Mouse (Mus musculus) thymus, adult 2 months (tissue): ENCODE data around the gene Tmprss9. TPM values are rescaled to one million over a fixed set of nuclear protein-coding genes. Genes with fewer than 3 reads are reported as not detected.

ENCODE experiments used
- DNase-seq: peaks from one replicate; pipeline ENCODE4 v3.0.0; 2021
- H3K27ac ChIP-seq: fragments of 200-500 bp; 2 replicates; pipeline ENCODE4 v1.5.1; 2012; ENCODE audit warnings: low read length, control low read depth; ENCODE audit not compliant: control insufficient read depth, insufficient read depth
- H3K27me3 ChIP-seq: fragments of 200-500 bp; 2 replicates; pipeline ENCODE4 v1.6.1; 2012; ENCODE audit warnings: mild to moderate bottlenecking, low read length, moderate library complexity, mixed read lengths; ENCODE audit not compliant: control insufficient read depth, insufficient read depth
- H3K36me3 ChIP-seq: fragments of 200-500 bp; 2 replicates; pipeline ENCODE4 v1.6.1; 2012; ENCODE audit warnings: mild to moderate bottlenecking, low read length, moderate library complexity; ENCODE audit not compliant: control insufficient read depth, insufficient read depth
- H3K4me1 ChIP-seq: fragments of 200-500 bp; replicated peaks from 2 replicates; pipeline ENCODE4 v1.6.1; 2012; ENCODE audit warnings: low read length; ENCODE audit not compliant: control insufficient read depth, insufficient read depth
- H3K4me3 ChIP-seq: fragments of 200-500 bp; 2 replicates; pipeline ENCODE4 v1.5.1; 2012; ENCODE audit warnings: mild to moderate bottlenecking, low read length, control low read depth, moderate library complexity; ENCODE audit not compliant: control insufficient read depth, insufficient read depth
- CTCF ChIP-seq: fragments of 200-500 bp; IDR thresholded peaks from 2 replicates; pipeline ENCODE4 v1.5.1; 2012; ENCODE audit warnings: mild to moderate bottlenecking, control low read depth, low read length, moderate library complexity, borderline replicate concordance; ENCODE audit not compliant: control insufficient read depth, poor library complexity, insufficient read depth; ENCODE audit errors: extremely low read depth
- POLR2A ChIP-seq: fragments of 200-500 bp; IDR thresholded peaks from 2 replicates; pipeline ENCODE4 v1.6.1; 2012; ENCODE audit warnings: mild to moderate bottlenecking, low read length, control low read depth, moderate library complexity; ENCODE audit not compliant: control insufficient read depth, poor library complexity, insufficient read depth; ENCODE audit errors: extremely low read depth
- WGBS: fragments of 180-500 bp; shearing (Covaris S2); methylation state at CpG from one replicate; pipeline ENCODE4 v1.1.7; 2018; 5-methylcytosine and 5-hydroxymethylcytosine counted together
- polyA plus RNA-seq: library from polyadenylated mRNA; depleted of rRNA; stranded (reverse); fragments of >200 nt; gene quantifications from 2 replicates; pipeline ENCODE4 v1.2.3, GENCODE M21; 2012

The Tmprss9 gene
- polyA plus RNA-seq, 1 experiment: 0.28 TPM

DNA sequence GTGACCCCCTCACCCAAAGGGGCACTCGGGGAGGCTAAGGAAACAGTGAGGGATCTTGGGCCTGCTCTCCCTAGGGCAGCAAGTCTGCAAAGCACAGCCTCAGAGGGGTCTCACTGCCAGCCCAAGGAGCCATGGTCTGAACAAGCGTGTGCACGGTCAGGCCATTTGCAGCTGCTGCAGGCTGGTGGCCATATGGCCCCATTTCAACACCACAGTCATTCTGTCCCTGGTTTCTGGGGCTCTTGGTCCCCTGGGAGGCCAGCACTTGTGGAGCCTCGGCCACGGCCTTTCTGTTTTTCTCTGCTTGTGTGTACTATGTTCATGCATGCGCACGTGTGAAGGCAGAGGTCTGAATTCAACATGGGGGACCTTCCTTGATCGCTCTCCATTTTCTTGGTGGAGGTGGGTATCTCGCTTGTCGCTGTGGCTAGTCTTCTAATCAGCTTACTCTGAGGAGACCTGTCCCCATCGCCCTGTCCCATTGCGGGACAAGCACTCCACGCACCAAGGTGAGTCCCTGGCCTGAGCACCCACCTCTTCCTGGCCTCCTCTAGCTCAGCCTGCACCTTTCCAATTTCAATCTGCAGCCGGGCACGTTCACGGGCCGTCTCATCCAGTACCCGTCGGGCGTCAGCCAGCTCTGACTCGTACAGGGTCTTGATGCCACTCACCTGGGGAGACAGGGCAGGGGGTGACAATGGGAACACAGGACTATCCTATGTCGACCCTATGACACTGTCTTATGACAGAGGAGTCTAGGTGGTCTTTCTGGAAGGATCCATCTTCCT is 37.9 kb downstream of the Tmprss9 start:
- Histone ChIP-seq H3K27me3 (no peaks in the 10 kb centered on the region), H3K4me3 (no peak overlapping the region), H3K27ac (no peak overlapping the region), H3K36me3 (no peaks in the 10 kb centered on the region; the same call in 1 of the 2 replicates), H3K4me1 (peaks cover 11% of the 10 kb centered on the region)
- TF ChIP-seq POLR2A (no peak), CTCF (no peak)
- no peak for DNase-seq
- 96% methylated on average over 22 of the region's 22 CpGs for WGBS

DNA sequence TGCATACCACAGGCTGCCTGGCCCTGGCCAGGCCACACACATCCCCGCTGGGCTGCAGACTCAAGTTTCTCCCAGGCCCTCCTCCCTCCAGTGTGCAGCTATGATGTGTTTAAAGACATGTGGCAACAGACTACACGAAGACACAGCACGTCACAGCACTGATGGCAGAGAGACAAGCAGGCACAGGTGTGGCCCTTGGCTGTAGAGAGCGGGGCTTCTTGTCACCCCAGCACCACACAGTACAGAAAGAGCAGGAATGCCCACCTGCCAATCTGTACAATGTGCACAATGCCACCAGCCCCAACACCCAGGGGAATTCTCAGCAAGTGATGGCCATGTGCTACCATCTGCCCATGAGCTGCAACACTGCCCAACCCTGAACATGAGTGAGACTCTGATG is 39.7 kb downstream of the Tmprss9 start:
- no peak for DNase-seq
- Histone ChIP-seq H3K27ac (no peak overlapping the region), H3K36me3 (no peaks in the 10 kb centered on the region), H3K27me3 (no peaks in the 10 kb centered on the region), H3K4me3 (no peak overlapping the region), H3K4me1 (peaks cover 17% of the 10 kb centered on the region)
- no peak for TF ChIP-seq POLR2A
- TF ChIP-seq CTCF: no peak
- WGBS: 96% methylated on average over 4 of the region's 4 CpGs

DNA sequence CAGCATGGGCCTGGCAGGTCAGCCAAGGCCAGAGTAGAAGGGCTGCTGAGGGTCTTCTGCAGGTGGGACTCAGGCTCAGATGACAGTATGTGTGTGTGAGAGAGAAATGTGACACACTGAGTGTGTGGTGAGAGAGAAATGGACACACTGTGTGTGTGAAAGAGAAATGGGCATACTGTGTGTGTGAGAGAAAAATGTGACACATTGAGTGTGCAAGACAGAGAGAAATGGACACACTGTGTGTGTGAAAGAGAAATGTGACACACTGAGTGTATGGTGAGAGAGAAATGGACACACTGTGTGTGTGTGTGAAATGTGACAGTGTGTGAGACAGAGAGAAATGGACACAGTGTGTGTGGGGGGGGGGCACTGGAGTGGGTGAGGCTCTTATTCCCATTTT is 40.2 kb downstream of the Tmprss9 start:
- no peak overlapping the region for H3K27ac ChIP-seq
- H3K36me3 ChIP-seq: no peaks in the 10 kb centered on the region
- no peak for TF ChIP-seq POLR2A
- no peak for TF ChIP-seq CTCF
- H3K4me3 ChIP-seq: no peak overlapping the region
- DNase-seq: no peak
- no peaks in the 10 kb centered on the region for H3K27me3 ChIP-seq
- peaks cover 22% of the 10 kb centered on the region for H3K4me1 ChIP-seq

DNA sequence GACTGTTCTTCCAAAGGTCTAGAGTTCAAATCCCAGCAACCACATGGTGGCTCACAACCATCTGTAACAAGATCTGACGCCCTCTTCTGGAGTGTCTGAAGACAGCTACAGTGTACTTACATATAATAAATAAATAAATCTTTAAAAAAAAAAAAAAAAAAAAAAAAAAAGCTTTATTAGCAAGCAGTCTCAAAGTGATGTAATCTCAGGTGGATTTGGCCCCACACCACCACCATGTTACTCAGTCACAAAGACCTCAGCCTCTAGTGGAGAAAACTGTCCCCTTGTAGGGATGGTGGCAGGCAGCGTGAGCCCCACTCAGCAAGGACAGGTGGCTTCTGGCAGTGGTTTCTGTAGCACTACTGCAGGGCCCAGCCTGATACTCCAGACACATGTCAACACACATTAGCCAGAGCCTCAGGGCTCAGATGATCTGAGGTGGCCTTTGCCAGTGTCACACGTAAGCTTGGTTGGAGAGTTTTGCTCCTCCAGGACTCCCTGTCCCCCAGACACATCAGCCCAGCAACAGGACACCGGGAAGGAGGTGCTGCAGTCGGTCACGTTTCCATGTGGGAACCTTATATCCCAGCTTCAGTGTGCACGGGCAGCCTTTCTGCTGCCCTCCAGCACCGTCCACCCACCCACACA is 41.8 kb downstream of the Tmprss9 start:
- no peak overlapping the region for H3K4me3 ChIP-seq
- peaks cover 31% of the 10 kb centered on the region for H3K4me1 ChIP-seq
- DNase-seq: no peak
- no peak overlapping the region for H3K27ac ChIP-seq
- WGBS: 96% methylated on average over 7 of the region's 8 CpGs
- H3K27me3 ChIP-seq: no peaks in the 10 kb centered on the region
- TF ChIP-seq CTCF: no peak
- TF ChIP-seq POLR2A: no peak
- H3K36me3 ChIP-seq: no peaks in the 10 kb centered on the region

DNA sequence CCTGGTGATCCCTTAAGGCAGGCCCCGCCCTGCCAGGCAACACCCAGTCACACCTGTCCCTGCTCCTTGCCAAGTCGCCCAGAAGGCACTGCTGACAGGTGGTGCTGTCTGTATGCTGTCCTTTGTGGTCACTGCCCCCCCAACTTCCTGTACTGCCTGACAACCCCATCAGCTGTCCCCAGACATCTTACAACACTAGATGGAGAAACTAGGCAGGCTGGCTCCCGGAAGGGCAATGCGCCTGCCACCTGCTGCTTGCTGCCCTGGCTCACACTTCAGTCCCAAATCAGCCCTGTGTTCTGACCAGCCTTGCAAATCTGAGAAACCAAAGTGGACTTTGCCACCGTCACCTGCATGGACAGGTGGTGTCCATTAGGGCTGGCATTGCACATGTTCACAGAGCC is 42.6 kb downstream of the Tmprss9 start:
- H3K27me3 ChIP-seq: no peaks in the 10 kb centered on the region
- DNase-seq: peak; percentile 52
- H3K36me3 ChIP-seq: no peaks in the 10 kb centered on the region
- peaks cover 31% of the 10 kb centered on the region for H3K4me1 ChIP-seq
- WGBS: 39% methylated on average over 5 of the region's 5 CpGs
- H3K4me3 ChIP-seq: no peak overlapping the region
- 0 out of 2 replicates have a peak overlapping the region, but pooled peaks have one; percentile 9 for H3K27ac ChIP-seq
- TF ChIP-seq POLR2A: no peak
- TF ChIP-seq CTCF: no peak

DNA sequence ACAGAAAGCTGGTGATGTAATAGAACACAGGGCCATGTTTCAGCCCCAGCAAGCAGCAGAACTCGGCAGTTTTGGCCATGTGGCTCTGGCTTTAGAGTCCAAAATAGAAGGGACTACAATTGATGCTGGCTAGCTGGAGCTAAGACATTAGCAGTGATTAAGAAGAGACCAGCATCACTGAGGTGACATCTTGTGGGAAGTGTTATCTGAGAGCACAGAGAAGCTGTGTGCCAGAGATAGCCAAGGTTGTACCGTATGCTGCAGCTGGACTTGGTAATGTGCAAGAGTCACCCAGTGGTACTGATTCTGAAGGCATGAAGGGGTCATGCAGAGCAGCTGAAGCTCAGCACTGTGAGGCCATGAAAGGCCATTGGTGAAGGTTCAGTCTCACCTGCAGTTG is 43.6 kb downstream of the Tmprss9 start:
- DNase-seq: no peak
- H3K4me1 ChIP-seq: peaks cover 31% of the 10 kb centered on the region
- TF ChIP-seq POLR2A: no peak
- TF ChIP-seq CTCF: no peak
- no peak overlapping the region for H3K4me3 ChIP-seq
- no peak overlapping the region for H3K27ac ChIP-seq
- no peaks in the 10 kb centered on the region for H3K27me3 ChIP-seq
- no peaks in the 10 kb centered on the region for H3K36me3 ChIP-seq
- 89% methylated on average over 2 of the region's 2 CpGs for WGBS

DNA sequence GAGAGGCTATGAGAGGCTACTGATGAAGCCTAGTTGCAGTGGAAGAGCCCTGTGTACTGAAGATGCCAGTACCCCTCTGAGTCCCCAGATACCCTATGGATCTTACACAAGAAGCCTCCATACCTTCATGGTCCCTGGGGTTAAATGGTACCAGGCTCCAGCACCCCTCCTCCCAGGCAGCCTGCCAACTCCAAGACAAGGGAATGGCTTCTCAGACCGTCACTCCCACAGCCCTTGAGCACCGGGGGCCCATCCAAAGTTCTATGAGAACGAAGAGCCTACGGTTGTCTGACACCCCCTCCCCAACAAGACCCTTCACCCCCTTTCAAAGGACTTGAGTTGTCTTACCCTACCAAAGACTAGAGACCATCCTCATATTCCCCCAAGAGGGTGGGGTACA is 44.1 kb downstream of the Tmprss9 start:
- WGBS: 99% methylated on average over 4 of the region's 4 CpGs
- no peak for DNase-seq
- H3K4me1 ChIP-seq: peaks cover 31% of the 10 kb centered on the region

More for the DNA sequence above, 44.1 kb downstream of the Tmprss9 start:
- no peaks in the 10 kb centered on the region for H3K36me3 ChIP-seq
- H3K4me3 ChIP-seq: no peak overlapping the region
- H3K27me3 ChIP-seq: no peaks in the 10 kb centered on the region
- no peak overlapping the region for H3K27ac ChIP-seq
- TF ChIP-seq POLR2A: no peak
- no peak for TF ChIP-seq CTCF
